Mouse (Mus musculus) B cell, adult 2 months (primary cell): Measurements from ENCODE around the gene H2-T23.
"Not testable (repeated sequence)": the region's sequence is repeated elsewhere in the genome, so short reads cannot be mapped to it uniquely, and the experiment has no call there.

Experiments used
- DNase-seq, 2 experiments: peaks; one replicate each; pipeline ENCODE4 v3.0.0; 2022

The H2-T23 gene

GRCm38 (mm10) chr17:36032351-36032875 lies at the start of gene H2-T23:
Gene H2-T23, minus strand, starts transcription at chr17:36032855.
- DNase-seq: peak; percentile 76 to 78

- DNase-seq: not testable (repeated sequence)
These were observed 49.2 kb upstream of the H2-T23 start for GRCm38 (mm10) chr17:36081901-36082300.

DNA sequence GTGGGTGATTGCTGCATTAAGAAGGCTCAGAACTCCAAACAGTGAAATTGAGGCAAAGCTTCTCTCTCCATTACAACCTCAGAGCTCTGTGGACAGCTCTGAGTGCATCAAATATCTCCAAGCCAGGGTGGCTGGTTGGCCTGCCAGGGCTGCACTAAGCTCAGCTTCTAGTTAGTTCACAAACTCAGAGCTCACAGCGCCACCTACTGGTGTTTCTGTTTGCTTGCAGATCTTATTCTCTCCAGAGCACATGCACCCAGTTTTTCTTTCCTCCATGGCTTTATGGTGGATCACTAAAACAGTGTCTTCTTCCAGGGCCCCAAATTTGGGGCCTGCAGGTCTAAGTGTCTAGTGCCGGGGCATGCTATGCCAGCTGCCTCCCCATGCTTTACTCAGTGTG lies 28.2 kb upstream of the H2-T23 start:
- peak; percentile 92 to 93 for DNase-seq

- not testable (repeated sequence) for DNase-seq
These were observed 25.7 kb upstream of the H2-T23 start, which contains the start of gene Gm11127 for GRCm38 (mm10) chr17:36058362-36058761. Gene Gm11127, minus strand, starts transcription at chr17:36058371.

GRCm38 (mm10) chr17:36057927-36058326 lies 25.3 kb upstream of the H2-T23 start:
- DNase-seq: not testable (repeated sequence)

DNA sequence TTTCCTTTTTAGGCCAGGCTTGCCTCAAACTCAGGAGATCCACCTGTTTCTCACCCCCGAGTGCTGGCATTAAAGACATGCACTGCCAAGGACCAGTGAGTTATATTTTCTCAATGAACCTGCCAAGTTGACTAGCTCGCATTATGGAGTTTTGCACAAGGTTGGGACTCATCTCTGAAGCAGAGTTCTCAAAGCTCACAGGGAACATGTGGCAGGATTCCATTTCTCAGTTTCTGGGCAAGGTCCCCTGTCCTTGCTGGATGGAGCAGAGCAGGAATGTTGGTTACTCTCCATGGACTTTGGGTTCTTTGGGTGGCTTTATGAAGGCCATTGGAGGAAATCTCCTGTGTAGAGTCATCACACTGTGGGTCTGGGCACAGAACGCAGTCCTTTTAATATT lies 10.6 kb upstream of the H2-T23 start:
- no peak for DNase-seq

- peak; percentile 71 to 78 for DNase-seq
These were observed 10.0 kb upstream of the H2-T23 start, which contains the start of the genes H2-T22 and Gm6034 for GRCm38 (mm10) chr17:36042610-36043169. Gene H2-T22, minus strand, starts transcription at chr17:36042747. Gene Gm6034, plus strand, starts transcription at chr17:36042961.

DNA sequence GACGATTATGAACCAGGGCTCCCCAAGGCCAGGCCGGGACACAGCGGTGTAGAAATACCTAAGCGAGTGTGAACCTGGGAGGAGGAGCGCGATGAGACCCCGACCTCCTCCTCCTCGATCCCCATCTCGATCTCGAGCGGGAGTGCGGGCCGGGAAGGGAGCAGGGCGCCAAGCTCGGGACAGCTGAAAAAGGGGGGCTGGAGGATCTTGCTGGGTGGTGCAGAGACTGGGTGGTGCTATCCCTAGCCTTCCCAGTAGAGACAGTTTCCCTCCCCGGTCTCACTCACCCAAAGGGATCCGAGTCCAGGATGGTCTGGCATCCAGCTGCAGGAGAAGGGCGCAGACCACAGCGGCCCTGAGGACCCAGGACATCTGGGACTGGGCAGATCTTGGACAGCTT lies 9.4 kb upstream of the H2-T23 start:
- DNase-seq: not testable (repeated sequence)

DNA sequence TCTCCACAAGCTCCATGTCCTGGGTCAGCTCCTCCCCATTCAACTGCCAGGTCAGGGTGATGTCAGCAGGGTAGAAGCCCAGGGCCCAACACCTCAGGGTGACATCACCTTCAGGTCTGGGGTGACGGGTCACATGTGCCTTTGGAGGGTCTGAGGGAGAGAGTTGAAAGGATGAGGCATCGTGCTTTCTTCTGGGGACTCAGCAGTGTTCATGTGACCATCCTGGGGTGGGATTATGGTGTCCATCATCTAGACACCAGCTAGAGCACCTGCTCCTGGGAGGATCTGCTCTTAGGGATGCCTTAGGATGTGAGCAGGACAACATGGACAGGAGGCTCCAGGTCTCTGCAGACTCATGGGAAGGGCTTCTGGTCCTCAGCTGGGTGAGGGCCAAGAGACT lies 7.9 kb upstream of the H2-T23 start:
- not testable (repeated sequence) for DNase-seq

DNA sequence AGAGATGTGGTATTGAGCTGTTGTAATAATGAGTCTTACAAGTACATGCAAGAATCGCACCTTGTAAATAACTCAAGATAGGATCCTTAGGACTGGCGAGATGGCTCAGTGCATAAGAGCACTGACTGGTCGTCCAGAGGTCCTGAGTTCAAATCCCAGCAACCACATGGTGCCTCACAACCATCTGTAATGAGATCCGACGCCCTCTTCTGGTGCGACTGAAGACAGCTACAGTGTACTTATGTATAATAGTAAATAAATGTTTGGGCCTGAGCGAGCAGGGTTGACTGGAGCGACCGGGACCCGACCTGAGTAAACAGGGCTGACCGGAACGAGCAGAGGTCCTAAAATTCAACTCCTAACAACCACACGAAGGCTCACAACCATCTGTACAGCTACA lies 3.5 kb upstream of the H2-T23 start:
- DNase-seq: not testable (repeated sequence)

DNA sequence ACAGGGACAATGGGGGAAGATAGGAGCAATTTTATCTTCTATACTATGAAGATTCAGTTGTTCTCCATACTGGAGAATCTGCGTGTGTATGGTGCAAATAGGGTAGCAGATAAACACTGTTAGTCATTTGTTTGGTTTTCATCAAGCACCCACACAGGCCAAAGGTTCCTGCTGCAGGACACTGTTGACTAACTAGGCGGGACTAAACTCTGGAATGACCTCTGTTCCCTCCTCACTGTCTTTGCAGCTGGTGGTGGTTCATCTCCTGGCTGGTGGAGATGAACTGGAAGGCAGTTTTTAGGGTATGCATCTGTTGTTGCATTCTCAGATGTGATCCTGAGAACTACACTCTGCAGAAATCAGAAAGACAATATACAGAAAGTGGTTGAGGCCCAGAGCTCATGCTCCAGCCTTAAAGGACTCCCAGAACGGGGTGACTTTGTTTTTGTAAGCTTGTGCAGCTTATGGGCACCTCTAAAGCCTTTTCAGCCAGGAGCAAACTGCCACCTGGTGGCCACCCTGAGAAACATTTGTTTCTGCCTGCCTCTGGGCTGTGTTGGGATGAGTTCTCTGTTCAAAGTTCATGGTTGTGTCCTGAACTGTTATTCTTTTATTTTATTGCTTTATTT lies 2.5 kb upstream of the H2-T23 start:
- DNase-seq: peak; percentile 81 to 82

- DNase-seq: not testable (repeated sequence)
These were observed 1.9 kb upstream of the H2-T23 start for GRCm38 (mm10) chr17:36034524-36034923.

DNA sequence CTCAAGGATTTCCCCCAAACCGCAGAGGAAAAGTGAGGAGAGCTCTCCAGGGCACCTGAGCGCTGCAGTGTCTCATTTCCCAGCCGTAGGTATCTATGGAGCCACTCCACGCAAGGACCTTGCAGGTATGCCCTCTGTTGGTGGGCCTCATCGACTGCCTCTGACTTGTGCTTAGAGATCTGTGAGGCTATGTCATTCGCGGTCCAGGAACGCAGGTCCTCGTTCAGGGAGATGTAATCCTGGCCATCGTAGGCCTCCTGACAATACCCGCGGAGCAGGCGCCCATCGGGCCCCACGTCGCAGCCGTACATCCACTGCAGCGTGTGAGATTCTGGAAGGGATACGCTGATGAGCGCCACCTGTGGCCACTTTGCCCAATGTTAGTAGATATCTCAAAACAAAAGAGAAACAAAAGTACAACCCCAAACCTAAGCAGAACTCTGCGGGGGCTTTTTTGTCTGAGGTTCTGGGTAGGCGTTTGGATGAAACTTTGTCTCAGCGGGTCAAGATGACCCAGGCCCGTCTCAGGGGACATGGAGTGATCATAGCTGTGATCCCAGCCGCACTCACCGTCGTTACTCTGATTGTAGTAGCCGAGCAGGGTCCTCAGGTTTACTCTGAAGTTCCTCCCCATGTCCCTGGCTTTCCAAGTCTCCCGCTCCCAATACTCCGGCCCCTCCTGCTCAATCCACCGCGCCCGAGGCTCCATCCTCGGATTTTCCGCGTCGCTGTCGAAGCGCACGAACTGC lies 898 bp downstream of the H2-T23 start:
- DNase-seq: peak; percentile 70 to 72

DNA sequence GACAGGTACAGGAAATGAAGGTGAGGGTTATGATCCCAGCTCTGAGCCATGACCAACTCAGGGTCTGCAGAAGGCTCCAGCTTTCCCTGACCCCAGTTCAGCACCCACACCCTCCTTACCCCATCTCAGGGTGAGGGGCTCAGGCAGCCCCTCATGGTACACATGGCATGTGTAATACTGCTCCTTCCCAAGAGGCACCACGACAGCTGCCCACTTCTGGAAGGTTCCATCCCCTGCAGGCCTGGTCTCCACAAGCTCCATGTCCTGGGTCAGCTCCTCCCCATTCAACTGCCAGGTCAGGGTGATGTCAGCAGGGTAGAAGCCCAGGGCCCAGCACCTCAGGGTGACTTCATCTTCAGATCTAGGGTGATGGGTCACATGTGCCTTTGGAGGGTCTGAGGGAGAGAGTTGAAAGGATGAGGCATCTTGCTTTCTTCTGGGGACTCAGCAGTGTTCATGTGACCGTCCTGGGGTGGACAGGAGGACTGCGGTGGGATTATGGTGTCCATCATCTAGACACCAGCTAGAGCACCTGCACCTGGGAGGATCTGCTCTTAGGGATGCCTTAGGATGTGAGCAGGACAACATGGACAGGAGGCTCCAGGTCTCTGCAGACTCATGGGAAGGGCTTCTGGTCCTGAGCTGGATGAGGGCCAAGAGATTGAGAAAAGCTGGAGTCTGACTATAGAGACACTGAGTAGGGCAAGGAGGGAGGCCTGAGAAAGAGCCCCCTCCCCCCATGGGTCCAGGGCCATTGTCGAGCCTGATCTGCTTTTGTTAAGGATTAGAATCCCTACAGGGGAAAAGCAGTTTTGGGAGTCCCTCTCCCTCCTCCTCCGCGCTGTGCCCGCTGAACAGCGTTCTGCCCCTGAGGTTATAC lies 1.7 kb downstream of the H2-T23 start:
- DNase-seq: not testable (repeated sequence)

DNA sequence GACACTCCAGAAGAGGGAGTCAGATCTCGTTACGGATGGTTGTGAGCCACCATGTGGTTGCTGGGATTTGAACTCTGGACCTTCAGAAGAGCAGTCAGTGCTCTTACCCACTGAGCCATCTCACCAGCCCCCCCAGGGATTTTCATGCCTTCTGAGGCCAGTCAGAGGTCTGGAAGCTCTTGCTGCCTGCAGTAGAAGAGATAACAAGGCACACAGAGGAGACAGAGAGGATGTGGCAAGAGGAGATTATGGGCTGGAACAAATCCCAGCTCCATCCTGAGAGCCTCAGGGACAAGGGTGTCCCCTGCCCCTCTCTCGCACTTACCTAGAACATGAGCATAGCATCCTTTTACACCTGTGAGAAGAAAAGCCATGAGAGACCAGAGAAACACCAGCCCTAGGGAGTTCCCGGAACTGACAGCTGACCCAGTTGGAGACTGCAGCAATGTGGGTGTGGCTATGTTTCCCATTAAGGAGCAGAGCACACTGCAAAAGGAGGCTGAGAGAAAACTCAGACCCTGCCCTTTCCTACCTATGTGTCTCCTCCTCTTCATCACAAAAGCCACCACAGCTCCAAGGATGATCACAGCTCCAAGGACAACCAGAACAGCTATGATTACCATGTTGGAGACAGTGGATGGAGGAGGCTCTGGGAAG lies 2.5 kb downstream of the H2-T23 start:
- not testable (repeated sequence) for DNase-seq

DNA sequence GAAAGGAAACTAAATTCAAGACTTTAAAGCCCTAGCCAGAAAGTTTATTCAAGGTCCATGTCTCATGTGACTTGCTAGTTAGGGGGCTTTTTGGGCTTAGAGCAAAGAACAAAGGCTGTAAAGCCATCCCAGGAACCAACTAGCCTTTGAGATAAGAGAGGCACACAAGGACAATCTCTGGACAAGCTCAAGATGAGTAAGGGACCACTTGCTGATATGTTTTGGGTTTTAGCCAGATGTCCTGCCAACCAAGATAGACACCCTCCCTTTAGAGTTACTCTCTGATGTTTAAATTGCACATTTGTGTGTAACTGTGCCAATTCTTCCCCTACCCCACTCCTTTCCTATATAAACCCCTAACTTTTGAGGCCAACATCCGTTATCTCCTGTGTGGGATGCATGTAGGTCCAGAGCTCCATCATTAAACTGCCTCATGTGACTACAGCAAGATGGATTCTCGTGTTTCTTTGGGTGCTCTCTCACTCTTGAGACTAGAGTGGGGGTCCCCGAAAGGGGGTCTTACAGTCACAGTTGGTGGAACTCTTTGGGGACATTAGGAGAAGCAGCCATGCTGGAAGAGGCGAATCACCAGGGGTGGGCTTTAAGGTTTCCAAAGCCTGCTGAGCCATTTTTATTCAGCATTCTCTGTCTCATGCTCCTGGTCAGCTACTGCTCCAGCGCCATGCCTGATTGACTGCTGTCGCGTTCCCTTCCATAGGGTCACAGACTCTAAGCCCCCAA lies 3.6 kb downstream of the H2-T23 start:
- no peak for DNase-seq

GRCm38 (mm10) chr17:36027663-36028062 lies 5.0 kb downstream of the H2-T23 start:
- DNase-seq: no peak

DNA sequence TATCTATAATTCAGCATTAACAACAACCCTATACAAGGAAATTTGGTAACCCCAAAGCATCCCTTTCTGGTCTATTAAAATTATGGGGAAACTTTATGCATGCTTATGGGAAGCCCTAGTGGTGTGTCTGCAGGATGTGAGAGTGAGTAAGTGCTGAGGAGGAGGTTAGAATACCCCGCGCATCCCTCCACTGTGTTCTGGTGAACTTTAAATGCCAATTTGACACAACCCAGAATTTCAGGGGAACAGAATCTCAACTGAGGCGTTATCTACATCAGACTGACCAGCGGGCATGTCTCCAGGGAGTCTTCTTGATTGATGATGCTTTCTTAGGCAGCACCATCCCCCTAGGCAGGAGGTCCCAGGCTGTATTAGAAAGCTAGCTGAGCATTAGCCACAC lies 6.8 kb downstream of the H2-T23 start:
- DNase-seq: no peak

DNA sequence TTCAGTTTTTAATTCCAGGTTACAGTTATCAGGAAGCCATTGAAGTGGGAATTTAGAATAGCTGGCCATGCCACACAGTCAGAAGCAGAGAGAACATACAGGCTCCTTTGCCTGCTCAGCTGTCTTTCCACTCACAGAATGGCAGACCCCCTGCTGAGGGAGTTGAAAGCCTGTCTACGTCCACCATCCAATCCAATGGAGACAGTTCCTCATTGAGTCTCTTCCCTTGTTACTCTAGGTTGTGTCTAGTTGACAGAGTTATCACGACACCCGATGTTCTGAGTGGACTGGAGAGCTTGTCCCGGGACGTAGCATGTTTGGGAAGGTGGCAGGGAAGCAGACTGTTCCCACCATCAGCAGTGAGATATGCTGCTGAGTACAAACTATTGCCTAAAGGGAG lies 7.5 kb downstream of the H2-T23 start:
- DNase-seq: no peak

DNA sequence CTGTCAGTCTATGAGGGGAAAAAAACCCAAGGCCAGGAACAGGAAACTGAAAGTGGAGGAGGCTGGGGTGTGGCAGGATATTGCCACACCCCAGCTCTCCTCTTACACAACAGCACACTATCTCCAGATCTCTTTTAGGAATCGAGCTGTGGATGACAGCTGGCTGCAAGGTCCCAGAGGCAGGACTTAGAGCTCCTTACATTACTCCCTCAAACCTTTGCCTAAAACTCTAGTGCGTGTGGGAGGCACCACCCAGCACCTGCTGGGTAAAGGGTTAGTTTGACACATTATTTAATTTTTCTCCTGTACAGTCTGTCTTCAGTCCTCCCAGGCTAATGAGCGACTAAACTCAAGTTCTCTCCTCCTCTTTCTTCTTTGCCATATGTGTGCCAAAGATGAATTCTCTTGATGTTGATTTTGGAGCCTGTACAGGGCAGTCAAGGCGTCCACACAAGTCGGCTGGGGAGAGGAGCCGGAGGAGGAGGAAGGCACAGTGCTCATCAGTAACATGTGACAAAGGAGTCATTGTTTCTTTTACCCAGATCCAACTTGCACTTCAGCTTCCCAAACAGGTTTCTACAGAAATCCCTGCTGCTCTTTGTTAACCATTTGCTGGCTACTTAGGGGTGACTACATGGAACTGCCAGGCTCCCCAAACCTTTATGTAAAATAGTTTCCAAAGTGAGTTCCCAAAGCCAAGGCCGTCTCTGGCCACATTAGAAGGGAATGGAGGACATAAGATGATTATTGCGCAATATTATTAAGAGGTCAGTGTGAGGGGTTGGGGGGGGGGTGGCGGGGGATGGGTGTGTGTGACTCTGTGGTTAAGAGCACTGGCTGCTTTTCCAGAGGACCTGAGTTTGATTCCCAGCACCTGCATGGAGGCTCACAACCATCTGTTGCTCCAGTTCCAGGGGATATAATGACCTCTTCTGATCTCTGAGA lies 8.7 kb downstream of the H2-T23 start:
- peak in 1 of 2 experiments; percentile 47 for DNase-seq
